Mouse (Mus musculus) adrenal gland, postnatal 14 days (tissue): ENCODE data around the gene Crhr2. TPM values are rescaled to one million over a fixed set of nuclear protein-coding genes. Genes with fewer than 3 reads are reported as not detected.

Experiments used
- DNase-seq: peaks from one replicate; pipeline ENCODE4 v3.0.0; 2021; ENCODE audit warnings: mixed read lengths
- total RNA-seq: library from RNA; stranded (reverse); gene quantifications from 2 replicates; pipeline ENCODE4 v1.2.3, GENCODE M21; 2021

Gene Crhr2
- total RNA-seq, 1 experiment from 2014 or later = not detected

DNA sequence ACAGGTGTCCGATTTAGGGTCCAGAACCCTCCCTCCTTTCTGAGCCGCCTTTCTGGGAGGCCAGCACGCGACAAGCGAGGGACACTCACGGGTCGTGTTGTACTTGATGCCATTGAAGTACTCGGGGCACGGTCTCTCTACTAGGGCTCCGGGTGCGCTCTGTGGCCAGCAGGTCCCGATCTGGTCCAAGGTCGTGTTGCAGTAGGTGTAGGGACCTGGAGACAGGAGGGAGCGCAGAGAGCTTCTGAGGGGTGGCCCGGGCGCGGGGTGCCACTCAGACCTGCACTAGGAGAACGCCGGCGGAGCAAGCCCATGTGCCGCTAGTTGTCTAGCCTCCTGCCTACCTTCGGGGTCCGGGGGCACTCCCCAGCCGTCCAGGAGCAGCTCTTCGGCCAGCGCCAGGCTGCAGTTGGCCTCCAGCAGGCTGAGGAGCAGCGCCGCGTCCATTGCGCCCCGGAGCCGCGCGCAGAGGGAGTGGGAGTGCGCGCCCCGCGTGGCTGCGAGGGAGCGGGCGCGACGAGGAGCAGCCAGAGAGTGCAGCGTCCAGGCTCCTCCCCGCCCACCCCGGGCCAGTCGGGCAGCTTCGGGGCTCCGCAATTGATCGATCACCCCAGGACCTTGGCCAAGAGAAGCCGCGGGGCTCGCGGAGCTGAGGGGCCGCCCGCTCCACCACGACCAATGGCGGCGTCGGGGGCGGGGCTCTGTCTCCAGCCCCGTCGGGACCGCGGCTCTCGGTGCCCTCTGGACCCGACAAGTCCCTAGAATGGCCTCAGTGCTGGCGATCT, 15.3 kb downstream of the Crhr2 start:
- peak; percentile 52 for DNase-seq

DNA sequence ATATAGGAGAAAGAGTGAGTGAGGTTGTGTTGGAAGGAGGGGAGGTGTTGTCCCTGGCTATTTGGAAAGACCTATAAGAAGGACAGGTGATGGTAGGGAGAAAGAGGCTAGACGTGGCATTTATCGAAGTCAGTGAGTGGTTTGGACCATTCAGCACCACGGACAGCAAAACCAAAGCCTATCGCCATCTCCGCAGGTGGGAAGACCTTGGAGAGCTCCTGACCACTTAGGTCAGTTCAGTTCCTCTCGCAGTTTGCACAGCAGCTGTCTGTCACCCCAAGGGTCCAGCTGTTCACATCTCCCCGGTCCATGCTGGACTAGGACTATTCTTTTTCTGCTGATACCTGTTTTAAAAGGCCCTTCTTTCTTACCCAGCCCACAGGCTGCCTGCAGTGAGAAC, 24.5 kb downstream of the Crhr2 start:
- peak; percentile 72 for DNase-seq

DNA sequence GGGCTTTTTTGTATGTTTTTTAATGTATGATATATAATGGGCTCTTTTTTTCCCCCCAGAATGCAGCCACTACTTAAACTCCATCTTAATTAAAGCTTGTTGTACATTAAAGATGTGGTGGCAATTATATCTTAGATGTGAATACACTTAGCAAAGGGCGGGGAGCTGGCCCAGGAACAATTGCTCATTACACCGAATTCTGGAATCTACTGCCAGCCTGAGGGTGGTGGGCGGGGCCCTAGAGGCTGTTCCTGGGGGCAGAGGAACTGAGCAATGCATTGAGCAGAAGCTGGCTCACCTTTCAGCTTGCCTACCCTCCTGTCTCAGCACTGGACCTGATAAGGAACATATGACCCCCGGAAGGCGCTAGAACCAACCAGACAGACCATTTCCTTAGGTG, 34.2 kb downstream of the Crhr2 start:
- DNase-seq = no peak

DNA sequence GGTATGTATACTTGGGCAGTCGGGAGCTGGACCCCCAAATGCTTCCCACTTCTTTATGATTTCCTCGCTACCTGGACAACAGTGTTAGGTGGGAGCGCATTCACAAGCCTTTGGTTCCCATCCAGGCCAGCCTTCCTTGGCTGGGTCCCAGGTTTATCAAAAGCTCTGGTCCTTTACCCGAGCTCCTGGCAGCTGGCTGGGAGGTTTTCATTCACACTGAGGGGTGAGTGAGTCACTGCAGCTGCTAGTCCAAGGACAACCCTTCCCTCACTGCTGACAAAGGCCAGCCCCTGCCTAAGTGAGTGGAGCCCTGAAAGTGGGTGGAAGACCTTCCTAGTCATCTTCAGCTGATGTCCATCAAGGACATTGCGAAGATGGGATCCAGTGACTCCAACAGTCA, 34.8 kb downstream of the Crhr2 start:
- peak; percentile 82 for DNase-seq

DNA sequence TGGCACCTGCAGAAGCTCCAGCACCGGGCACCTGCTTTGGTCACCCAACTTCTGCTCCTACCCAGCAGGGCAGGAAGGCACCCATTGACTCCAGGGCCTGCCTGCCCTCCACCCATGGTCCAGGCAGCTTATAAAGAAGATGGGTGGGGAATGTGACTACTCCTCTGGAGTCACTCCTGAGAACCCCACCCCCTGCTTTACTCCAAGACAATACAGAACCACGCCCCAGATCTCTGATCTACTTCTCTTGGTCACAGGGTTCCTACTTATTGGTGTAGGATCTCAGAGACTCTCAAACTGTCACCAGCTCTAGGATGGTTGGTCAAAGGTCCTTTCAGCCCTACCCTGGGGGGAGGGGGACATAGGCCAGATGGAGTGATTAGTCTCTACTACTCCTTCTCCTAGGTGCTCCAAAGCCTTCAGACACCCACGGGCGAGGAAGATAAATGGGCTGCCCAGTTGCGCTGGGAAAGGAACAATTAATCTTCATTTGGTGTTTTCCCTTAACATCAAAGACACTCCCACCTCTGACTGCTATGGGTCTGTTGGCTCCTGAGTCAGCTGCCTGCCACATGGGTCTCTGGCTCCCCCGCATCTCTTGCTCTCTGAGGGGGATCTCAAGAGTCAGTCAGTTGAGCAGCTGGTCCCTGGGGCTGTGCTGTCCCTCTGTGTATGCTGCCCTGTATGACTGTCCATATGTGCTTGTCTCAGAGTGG, 39.2 kb downstream of the Crhr2 start:
- no peak for DNase-seq

DNA sequence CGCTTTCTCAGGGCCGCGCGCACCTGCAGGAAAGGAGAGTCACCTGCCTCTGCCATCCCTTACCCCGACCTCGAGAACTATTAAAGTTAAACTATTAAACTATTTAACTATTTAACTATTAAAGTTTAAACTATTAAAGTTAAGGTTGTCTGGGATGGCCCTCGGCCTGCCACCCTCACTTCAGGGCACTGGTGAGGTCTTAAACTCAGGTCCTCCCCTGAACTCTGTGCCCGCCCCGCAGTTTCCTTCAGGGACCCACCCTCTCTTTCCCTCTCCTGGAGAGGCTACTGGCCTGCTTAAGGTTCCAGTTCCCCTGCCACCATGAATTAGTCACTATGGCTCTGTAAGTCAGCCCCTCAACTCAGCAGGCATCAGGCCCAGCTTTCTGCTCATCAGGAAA, 41.4 kb downstream of the Crhr2 start:
- DNase-seq = no peak

DNA sequence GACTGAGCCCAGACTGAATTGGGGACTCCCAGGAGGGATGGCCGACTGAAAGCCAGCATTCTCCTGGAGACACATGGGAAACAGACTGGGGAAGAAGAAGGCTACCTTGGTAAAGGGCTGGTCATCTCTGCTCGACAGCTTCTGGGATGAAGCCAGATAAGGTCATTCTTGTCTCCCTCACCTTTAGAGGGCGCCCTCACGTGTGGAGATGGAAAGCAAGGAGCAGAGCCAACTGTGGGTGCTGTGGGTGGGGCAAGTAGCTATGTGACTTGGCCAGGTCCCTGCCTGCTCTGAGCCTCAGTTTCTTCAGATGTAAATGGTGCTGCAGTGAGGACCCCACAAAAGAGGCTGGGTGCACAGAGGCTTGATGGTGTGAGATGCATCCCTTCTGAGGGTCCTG, 42.2 kb downstream of the Crhr2 start:
- DNase-seq = peak; percentile 32

DNA sequence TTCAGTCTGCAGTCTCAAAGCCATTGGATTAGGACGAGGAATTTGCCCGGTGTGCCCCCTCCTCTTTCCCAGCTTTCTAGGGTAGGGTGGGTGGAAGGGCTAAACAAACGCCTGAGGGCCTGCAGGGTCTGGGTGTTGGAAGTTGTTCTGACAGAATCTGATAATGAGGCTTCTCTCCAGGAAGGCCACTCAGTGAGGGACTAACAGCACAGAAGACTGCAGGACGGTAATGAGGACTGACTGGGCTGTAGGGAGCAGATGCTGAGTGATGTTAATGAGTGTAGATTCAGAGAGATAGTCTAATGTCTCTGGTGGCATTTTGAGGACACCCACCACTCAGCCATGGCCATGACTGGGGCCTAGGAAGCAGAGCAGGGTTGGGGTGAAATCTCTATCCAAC, 45.5 kb downstream of the Crhr2 start:
- DNase-seq = no peak

DNA sequence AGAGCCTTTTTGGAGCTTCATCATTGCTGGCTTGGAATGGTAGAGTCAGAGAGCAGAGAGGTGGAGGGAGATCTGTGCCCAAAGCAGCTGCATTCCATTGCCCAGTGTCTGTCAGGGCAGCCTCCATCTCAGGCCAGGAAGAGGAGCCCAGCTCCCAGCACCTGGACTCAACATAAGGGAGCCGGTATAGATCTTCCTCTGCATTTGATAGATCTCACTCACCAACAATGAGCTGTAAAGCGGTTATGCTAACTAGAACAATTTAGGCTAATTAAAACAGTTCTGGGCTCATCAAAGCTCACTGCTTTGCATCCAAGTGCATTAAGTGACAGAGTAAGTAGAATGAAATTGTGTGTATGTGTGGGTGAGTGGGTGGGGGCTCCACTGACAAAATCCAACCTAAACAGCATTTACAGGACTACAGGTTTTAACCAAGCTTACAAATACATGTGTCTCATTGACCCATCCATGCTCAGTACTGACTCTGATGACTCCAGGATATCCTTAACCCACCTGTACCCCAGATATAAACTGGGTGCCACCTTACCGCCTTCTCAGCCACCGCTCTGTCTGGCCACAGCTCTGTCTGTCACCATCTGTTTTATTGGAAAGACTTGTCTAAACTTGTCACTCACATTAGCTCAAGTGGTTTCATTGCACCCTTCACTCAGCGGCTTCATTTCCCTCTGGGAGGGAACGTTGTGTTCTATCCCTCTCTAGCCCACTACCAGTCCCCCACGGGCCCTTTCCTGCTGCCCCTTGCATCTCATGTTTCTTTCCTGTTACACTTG, 50.4 kb downstream of the Crhr2 start:
- DNase-seq = no peak

DNA sequence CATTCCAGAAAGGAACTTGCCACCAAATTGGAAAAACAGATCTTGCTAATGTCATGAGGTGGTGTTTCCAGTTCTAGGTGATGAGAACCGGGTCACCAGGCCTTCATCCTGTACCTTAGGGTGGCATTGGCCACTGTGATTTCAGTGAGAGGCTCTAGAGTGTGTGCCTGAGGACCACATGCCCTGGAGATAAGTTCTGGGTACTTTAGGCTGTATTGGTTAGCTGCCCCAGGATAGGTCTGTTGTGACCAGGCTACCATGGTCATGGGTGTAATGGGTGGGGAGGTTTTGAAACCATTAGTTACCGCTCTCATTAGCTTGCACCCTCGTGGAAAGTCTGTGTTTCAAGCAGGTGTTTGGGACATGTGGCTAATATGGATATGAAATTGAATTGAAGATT, 51.4 kb downstream of the Crhr2 start:
- DNase-seq = no peak

DNA sequence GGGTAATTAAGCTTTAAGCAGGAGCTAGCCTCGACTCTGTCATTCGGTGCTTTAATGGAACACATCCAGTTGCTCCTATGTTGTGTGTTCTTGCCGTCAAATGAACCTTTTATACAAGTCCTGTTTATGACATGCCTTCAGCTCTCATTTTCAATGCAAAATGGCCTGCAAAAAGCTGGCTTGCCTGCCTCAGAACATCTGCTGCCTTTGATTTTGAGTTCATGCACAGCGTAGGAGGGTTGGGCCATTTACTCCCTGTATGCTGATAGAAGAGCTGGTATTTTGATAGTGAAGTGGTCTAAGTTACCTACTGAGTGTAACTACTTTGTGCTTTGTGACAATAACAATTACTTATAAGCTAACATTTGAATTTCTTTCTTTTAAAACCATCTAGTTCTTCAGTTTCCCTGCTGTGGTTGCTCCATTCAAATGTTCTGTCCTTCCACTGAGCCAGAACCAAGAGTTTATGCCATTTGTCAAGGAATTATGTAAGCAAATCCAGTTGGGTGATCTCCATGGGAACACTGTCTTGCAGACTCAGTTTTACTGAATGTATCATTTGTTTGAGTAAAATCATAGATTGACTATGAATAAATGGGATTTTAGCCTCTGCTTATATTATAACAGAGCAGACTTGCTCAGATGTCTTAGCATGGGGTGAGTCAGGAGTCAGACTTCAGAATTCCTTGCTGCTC, 56.1 kb downstream of the Crhr2 start:
- no peak for DNase-seq

DNA sequence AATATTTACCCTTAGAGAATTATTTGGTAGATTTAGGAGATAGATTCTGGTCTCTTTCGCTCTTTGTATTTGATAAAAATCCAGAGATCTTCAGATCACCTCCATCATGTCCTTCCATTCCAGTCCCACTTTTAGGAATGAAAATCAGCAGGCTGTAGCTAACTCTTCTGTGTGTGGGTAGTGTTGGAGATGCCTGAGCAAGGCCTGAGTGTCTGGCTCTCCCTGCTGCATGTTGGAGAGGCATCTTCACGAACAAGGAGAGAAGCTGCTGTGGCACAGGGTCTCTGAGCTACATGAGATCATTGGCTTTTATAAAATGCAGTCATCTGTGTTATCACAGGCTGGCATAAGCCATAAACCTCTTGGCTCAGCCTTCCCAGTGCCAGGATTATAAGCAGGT, 66.9 kb downstream of the Crhr2 start:
- no peak for DNase-seq

DNA sequence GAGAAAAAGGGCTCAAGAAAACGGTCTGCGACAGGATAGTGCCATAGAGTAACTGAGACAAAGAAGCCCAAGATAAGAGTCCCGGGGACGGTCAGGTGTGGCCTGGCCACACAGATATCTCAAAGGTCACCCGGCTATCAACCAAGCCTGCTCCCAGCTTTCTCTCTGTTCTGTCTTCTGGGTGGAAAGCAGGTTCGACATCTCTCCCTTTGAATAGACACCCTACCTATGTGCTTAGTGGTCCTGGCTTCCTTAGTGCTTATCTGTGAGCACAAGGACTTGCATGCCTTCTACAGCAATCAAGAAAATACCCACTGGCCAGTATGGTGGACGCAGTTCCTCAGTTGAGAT, 68.4 kb downstream of the Crhr2 start:
- no peak for DNase-seq

DNA sequence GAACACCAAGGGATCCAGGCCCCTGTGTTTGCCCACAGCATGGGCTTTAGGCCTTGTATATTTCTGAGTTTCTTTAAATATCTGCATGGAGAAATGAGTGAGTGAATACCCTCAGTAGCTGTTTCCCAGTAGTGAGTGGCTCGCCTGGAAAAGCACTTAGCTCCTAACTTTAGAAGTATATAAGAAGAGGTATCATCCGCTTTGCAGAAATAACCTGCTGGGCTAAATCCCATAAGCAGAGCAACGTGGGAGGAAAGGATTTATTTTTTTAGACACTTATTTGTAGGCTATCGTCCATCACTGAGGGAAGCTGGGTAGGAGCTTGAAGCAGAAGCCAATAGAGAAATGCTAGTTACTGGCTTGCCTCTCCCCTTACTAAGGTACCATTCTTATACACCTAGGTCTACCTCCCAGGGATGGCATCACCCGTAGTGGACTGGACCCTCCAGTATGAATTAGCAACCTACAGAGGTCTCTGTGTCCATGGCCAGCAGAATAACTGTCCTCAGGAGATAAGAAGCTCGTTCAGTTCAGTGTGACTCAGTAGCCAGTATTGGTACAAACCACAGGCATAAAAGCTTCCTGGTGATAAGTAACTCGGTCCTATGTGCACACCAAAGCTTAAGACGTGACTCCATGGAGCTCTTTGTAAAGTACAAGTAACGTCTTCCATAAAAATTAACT, 68.9 kb downstream of the Crhr2 start:
- no peak for DNase-seq

DNA sequence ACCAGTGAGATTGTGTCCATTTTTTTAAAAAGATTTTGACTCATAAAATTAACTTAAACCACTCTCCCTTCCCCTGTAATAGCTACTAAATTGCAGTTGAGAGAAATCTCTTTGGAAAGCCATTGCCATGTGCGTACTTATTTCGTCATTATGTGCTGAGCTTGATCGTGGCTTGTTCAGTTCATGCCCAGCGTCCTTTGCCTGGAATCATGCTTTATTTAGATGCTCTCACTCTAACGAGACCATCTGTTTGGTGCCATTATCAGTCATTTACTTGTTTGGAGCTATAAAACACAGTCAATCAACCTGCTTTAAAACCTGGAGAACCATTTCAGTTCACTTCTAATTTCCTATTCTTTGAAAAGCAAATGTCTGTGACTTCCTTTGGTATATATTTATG, 70.6 kb downstream of the Crhr2 start:
- no peak for DNase-seq

DNA sequence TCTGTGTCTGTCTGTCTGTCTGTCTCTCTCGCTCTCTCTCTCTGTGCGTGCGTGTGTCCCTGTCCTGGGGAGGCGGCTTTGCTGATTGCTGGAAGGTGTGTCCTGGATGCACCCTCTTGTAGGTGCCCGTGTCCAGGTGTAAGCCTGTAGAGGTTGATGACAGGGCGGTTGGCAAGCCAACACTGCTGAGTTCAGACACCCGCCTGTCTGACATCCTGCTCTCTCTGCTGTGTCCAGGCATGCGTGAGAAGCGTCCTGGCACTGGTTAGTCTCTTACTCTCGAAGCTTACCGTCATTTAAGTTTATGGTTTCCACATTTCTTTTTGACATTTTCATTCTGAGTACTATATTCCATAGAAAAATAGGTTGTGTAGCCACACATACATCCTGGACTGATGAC, 71.5 kb downstream of the Crhr2 start:
- no peak for DNase-seq

DNA sequence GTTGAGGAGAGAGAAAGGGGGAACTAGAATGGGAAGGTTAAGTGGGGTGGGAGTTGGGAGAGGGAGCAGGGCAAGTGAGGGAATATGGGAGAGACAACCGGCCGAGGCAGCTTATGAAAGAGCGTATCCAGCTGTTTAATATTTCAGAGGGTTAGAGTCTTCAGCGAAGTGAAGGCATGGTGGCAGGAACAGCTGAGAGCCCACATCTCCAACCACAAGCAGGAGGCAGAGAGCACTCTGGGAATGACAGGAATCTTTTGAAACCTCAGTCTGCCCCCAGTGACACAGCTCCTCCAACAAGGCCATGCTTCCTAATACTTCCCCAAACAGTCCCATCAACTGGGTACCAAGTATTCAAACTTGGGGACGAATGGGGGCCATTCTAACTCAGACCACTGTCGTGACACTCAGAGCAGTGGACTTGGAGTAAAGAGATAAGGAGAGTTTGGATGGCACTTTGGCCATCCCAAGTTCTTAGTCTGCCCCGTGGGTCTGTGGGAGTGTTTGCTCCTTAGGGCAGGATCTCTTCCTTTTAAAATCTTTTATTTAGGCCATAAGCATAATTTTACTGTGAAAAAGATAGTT, 72.5 kb downstream of the Crhr2 start:
- no peak for DNase-seq

DNA sequence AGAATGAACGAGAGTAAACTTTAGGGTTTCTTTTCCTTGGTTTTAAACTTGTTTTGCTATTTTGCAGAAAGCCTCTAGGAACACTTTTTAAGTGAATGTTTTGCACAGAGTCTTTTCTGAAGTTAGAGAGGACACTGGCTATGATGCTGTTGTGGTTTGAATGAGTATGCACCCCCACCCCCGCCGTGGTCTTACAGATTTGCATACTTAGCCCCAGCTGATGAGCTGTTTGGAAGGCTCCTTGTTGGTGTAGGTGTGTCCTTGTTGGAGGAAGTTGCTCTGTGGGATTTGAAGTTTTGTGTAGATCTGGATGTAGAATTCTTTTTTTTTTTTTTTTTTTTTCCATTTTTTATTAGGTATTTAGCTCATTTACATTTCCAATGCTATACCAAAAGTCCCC, 75.4 kb downstream of the Crhr2 start:
- no peak for DNase-seq

DNA sequence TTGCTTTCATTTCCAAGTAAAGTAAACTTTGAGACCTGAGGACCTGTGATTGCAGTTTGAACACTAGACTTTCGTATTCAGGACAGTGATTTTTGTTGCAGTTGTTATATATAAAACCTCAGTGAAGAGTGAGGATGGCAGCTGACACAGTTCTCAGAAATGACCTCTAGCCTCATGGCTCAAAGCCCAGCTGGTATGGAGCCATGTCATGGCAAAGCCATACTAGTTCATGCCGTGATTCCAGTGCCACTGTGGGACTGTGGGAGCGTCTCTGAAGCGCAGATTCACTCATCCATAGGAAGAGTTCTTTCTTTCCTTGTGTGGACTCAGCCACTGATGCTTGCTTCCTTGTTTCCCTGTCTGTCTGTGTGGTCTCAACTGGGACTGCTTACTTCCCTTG, 78.3 kb downstream of the Crhr2 start:
- DNase-seq = peak; percentile 57

DNA sequence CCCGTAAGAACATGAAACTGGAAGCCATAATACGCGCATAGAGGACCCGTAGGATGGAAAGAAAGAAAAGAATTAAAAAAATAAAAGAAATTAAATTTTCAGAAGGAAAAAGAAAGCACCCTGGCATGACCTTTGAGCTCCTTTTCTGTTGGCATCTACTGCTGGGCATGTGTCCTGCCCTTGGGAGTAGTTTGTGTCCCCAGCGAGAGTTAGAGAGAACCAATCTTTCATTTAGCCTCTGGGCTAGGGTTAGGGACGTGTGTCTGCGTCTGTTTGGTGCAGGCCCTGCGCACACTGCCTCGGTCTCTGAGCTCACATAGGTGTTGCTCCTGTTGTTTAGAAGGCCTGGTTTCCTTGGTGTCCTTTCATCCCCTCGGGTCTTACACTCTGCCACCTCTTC, 83.6 kb downstream of the Crhr2 start:
- DNase-seq = peak; percentile 35

DNA sequence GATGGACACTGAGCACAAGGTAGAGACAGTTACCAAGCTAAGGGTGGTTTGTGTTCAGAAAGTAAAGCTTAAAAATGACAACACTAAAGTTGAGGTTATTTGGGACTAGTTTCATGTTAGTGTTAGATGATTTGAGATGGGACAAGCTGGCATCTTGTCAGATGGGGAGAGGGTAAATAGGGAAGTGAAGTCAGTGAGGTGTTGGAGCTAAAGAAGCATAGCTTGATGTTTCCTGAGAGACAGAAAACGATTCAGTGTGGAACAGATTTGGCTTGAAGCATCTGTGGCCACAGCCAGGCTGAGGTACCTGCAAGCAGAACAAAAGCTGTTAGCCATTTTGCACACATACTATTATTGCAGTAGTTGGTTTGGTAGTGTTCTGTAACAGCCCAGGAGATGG, 87.5 kb downstream of the Crhr2 start:
- DNase-seq = no peak

DNA sequence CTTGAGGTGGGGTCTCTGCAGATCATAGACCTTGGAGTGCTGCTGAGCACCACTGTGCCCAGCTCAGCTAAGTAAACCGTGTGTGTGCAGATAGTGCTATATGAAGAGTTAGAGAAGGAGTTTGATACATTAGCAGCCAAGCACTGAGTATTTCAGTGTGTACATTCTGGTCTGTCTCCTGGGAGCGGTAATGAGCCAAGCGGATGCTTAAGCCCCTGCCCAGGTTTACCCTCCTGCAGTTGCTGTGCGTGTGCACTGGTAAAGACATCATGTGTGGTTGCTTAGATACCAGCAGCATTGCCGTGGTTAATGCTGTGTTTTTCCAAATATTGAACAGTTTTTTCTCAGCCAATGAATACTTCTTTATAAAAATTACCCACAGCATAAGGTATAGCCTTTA, 88.3 kb downstream of the Crhr2 start:
- no peak for DNase-seq
